8 mouse cellular contexts compared by ENCODE assay signal in genomic region chr13:49216808-49217561, GRCm38 (mm10). TPM values are rescaled to one million over a fixed set of nuclear protein-coding genes. Genes with fewer than 3 reads are reported as not detected.
DNase-seq lines count a peak whose midpoint lies in the region; ATAC-seq and TF ChIP-seq lines count a peak whose summit lies in the region.
"Had no signal": no experiment of that assay in that cellular context is flagged by ENCODE, and none has a peak within 500 bp of the region (broad histone marks: within the 10 kb centered on the region; RNA-seq: fewer than 3 reads in every experiment).

No protein-coding gene starts in this region.

- 55% methylated on average over 9 of the region's 9 CpGs for WGBS in heart, embryonic 16.5 days
- 65% methylated on average over 9 of the region's 9 CpGs for WGBS in liver, embryonic 12.5 days (ENCODE audit: insufficient replicate concordance)
- WGBS in cerebellum, adult 2 months = 74% methylated on average over 9 of the region's 9 CpGs

- H3K27ac ChIP-seq in heart, embryonic 16.5 days (ENCODE audit: low read length) = peak overlapping the region; percentile 95; the same call in 1 of the 2 replicates
- H3K27ac ChIP-seq in CH12.LX (ENCODE audit: insufficient read depth, low read depth) = no peak overlapping the region
- H3K27ac ChIP-seq in MEL (ENCODE audit: control insufficient read depth, low read depth, low read length) = no peak overlapping the region
- no peak overlapping the region for H3K27ac ChIP-seq in liver, embryonic 12.5 days
- H3K27ac ChIP-seq in cerebellum, adult 2 months (ENCODE audit: insufficient read depth, low read length) = no peak overlapping the region

- H3K79me2 ChIP-seq in CH12.LX (replicated peaks; ENCODE audit: control insufficient read depth, extremely low read depth, insufficient read depth, poor library complexity, severe bottlenecking) = no peaks in the 10 kb centered on the region
- no peaks in the 10 kb centered on the region; the same call in 1 of the 2 replicates for H3K79me2 ChIP-seq in MEL (ENCODE audit: control insufficient read depth, insufficient read depth, low read length, poor library complexity)

- 0 out of 2 replicates have a peak, but pooled peaks cover 3% of the 10 kb centered on the region for H3K9me3 ChIP-seq in heart, embryonic 16.5 days (replicated peaks; ENCODE audit: control insufficient read depth, low read length)
- peaks cover 5% of the 10 kb centered on the region for H3K9me3 ChIP-seq in CH12.LX (replicated peaks; ENCODE audit: low read length)
- H3K9me3 ChIP-seq in MEL (replicated peaks; ENCODE audit: insufficient read depth, low read length) = no peaks in the 10 kb centered on the region
- no peaks in the 10 kb centered on the region for H3K9me3 ChIP-seq in liver, embryonic 12.5 days (replicated peaks)

- dilution Hi-C loops in CH12.LX (cut with MboI; ENCODE audit: extremely low pct_ligation_motif_present, extremely low pct_unique_long_range_greater_than_20kb, low sequenced_read_pairs) = no loop called here

- TF ChIP-seq RAD21 in CH12.LX (IDR thresholded peaks at IDR 0.05; ENCODE audit: low read depth, low read length) = no peak
- TF ChIP-seq RAD21 in MEL (IDR thresholded peaks at IDR 0.05; ENCODE audit: low read depth, low read length) = no peak

- H3K36me3 ChIP-seq in heart, embryonic 16.5 days (ENCODE audit: control insufficient read depth, insufficient read depth) = no peaks in the 10 kb centered on the region
- H3K36me3 ChIP-seq in CH12.LX (replicated peaks in 1 of 2; ENCODE audit: control insufficient read depth in 1 of 2, insufficient read depth in 1 of 2, low read length in 1 of 2) (no peaks in the 10 kb centered on the region), MEL (ENCODE audit: control insufficient read depth in 1 of 2, insufficient read depth in 2 of 2, low read length in 2 of 2) (peaks cover 0 to 4% of the 10 kb centered on the region in 2 experiments; a peak in 1 of 4 replicates)
- H3K36me3 ChIP-seq in liver, embryonic 12.5 days = no peaks in the 10 kb centered on the region

- TF ChIP-seq POLR2A in CH12.LX (IDR thresholded peaks at IDR 0.05; ENCODE audit: low read depth, low read length) = no peak
- TF ChIP-seq POLR2A in MEL (IDR thresholded peaks at IDR 0.05; ENCODE audit: control insufficient read depth in 1 of 2, insufficient read depth in 1 of 2, low read depth in 1 of 2, low read length in 2 of 2, poor library complexity in 1 of 2) = no peak
- TF ChIP-seq POLR2A in cerebellum, adult 2 months (IDR thresholded peaks at IDR 0.05; ENCODE audit: borderline replicate concordance, insufficient read depth, low read length) = no peak

- H3K4me3 ChIP-seq in heart, embryonic 16.5 days (ENCODE audit: low read length) = no peak overlapping the region
- H3K4me3 ChIP-seq in CH12.LX (replicated peaks in 1 of 3; ENCODE audit: low read depth in 2 of 3, low read length in 2 of 3, poor library complexity in 1 of 3) (no peak overlapping the region), MEL (ENCODE audit: control insufficient read depth in 1 of 2, insufficient read depth in 1 of 2, low read depth in 2 of 2, low read length in 2 of 2) (peak overlapping the region in 1 of 2 experiments; percentile 66; a peak in 2 of 4 replicates)
- H3K4me3 ChIP-seq in liver, embryonic 12.5 days = peak overlapping the region; percentile 70
- H3K4me3 ChIP-seq in cerebellum, adult 2 months (replicated peaks; ENCODE audit: insufficient read depth, low read depth, low read length) = no peak overlapping the region

- H3K9ac ChIP-seq in heart, embryonic 16.5 days (ENCODE audit: low read length) = peak overlapping the region; percentile 95
- H3K9ac ChIP-seq in CH12.LX (ENCODE audit: insufficient read depth, low read depth) (no peak overlapping the region), MEL (ENCODE audit: control insufficient read depth, low read depth, low read length, poor library complexity, severe bottlenecking) (peak overlapping the region; percentile 76; the same call in 1 of the 2 replicates)
- no peak overlapping the region for H3K9ac ChIP-seq in liver, embryonic 12.5 days

- peaks cover 35% of the 10 kb centered on the region for H3K4me1 ChIP-seq in heart, embryonic 16.5 days (ENCODE audit: control insufficient read depth, insufficient read depth, low read length)
- peaks cover 0 to 21% of the 10 kb centered on the region in 2 experiments; a peak in 2 of 4 replicates for H3K4me1 ChIP-seq in CH12.LX (ENCODE audit: control insufficient read depth in 1 of 2, insufficient read depth in 2 of 2)
- peaks cover 0 to 15% of the 10 kb centered on the region in 2 experiments; a peak in 3 of 4 replicates for H3K4me1 ChIP-seq in MEL (ENCODE audit: control insufficient read depth in 1 of 2, insufficient read depth in 2 of 2, low read length in 2 of 2)
- peaks cover 37% of the 10 kb centered on the region for H3K4me1 ChIP-seq in liver, embryonic 12.5 days
- peaks cover 23% of the 10 kb centered on the region for H3K4me1 ChIP-seq in cerebellum, adult 2 months (ENCODE audit: control insufficient read depth, insufficient read depth, low read length)

- in situ Hi-C loops in CH12.LX (cut with MboI; ENCODE audit: low pct_ligation_motif_present, low pct_unique_long_range_greater_than_20kb, low sequenced_read_pairs) = no loop called here

- TF ChIP-seq EP300 in CH12.LX (IDR thresholded peaks at IDR 0.05; ENCODE audit: low read length) (no peak), MEL (IDR thresholded peaks at IDR 0.05; ENCODE audit: low read depth in 1 of 2, low read length in 2 of 2) (no peak)

- H3K27me3 ChIP-seq in heart, embryonic 16.5 days (ENCODE audit: control insufficient read depth, insufficient read depth, low read length) = no peaks in the 10 kb centered on the region
- H3K27me3 ChIP-seq in CH12.LX (replicated peaks) = peaks cover 32% of the 10 kb centered on the region
- no peaks in the 10 kb centered on the region for H3K27me3 ChIP-seq in MEL (ENCODE audit: control insufficient read depth in 1 of 2, insufficient read depth in 2 of 2, low read length in 2 of 2)
- H3K27me3 ChIP-seq in liver, embryonic 12.5 days (replicated peaks) = peaks cover 21% of the 10 kb centered on the region
- no peaks in the 10 kb centered on the region; the same call in 1 of the 2 replicates for H3K27me3 ChIP-seq in cerebellum, adult 2 months (ENCODE audit: control insufficient read depth, insufficient read depth, low read length)

- no peak for ATAC-seq in heart, embryonic 16.5 days (replicated peaks; ENCODE audit: extremely low read depth, insufficient read depth, low FRiP score)
- no peak for ATAC-seq in liver, embryonic 12.5 days

- TF ChIP-seq CTCF in CH12.LX (conservative IDR thresholded peaks at IDR 0.05 in 1 of 2, IDR thresholded peaks at IDR 0.05 in 1 of 2; ENCODE audit: low read depth in 2 of 2, low read length in 2 of 2) = no peak
- no peak for TF ChIP-seq CTCF in MEL (IDR thresholded peaks at IDR 0.05 in 2 of 3, conservative IDR thresholded peaks at IDR 0.05 in 1 of 3; ENCODE audit: control insufficient read depth in 1 of 3, insufficient read depth in 1 of 3, low read depth in 2 of 3, low read length in 3 of 3, poor library complexity in 1 of 3, severe bottlenecking in 1 of 3)
- TF ChIP-seq CTCF in cerebellum, adult 2 months (IDR thresholded peaks at IDR 0.05; ENCODE audit: borderline replicate concordance, insufficient read depth, low read depth, low read length) = no peak

- H3K4me2 ChIP-seq in heart, embryonic 16.5 days (ENCODE audit: low read depth, low read length) = peak overlapping the region; percentile 76
- peak overlapping the region; percentile 63; the same call in 1 of the 2 replicates for H3K4me2 ChIP-seq in CH12.LX (ENCODE audit: insufficient read depth, low read depth, poor library complexity, severe bottlenecking)
- H3K4me2 ChIP-seq in liver, embryonic 12.5 days = peak overlapping the region; percentile 99

- no peak for DNase-seq in heart, adult 18-20 months
- DNase-seq in CH12.LX (ENCODE audit: extremely low read depth) = no peak
- no peak for DNase-seq in MEL (ENCODE audit: low read depth, low spot score)
- DNase-seq in cerebellum, adult 2 months = no peak
- no peak for DNase-seq in layer of hippocampus, adult 11-12 months (ENCODE audit: low spot score)
- DNase-seq: gastrocnemius, postnatal 10 days had no signal

RNA-seq across cellular contexts. Expression of gene Card19, which starts 1.1 kb away (rescaled TPM):
- 143 and 144 TPM in 2 replicates for polyA plus RNA-seq in heart, embryonic 16.5 days (2015; fragmentation: Nextera tagmentation; extraction: Ambion mirVana)
- total RNA-seq in heart, adult 18-20 months (2021) = 100 to 1,000 TPM; 145 to 150 TPM
- total RNA-seq in CH12.LX (2012; rRNA removed) = 4.9 and 5.2 TPM in 2 replicates
- total RNA-seq in CH12.LX (2014; rRNA removed) = 3.8 and 3.9 TPM in 2 replicates
- 5.7 and 9.3 TPM in 2 replicates for polyA plus RNA-seq in CH12.LX (2012; ENCODE audit: insufficient read length, low read depth)
- total RNA-seq in MEL (2012; rRNA removed) = 14.5 and 15.8 TPM in 2 replicates
- polyA plus RNA-seq in MEL (2012; ENCODE audit: insufficient read depth in 1 of 2, insufficient read length in 2 of 2, low read depth in 1 of 2, low replicate concordance in 2 of 2, missing spikeins in 1 of 2) = 10 to 100 TPM in 1 of 2 experiments, not detected in 1; 51.8 TPM
- polyA plus RNA-seq in liver, embryonic 12.5 days (2016; fragmentation: Nextera tagmentation; extraction: Ambion mirVana) = 16.5 and 17.0 TPM in 2 replicates
- polyA plus RNA-seq in cerebellum, adult 2 months (2012; rRNA removed) = 53.3 and 57.1 TPM in 2 replicates

RNA-seq across cellular contexts. Expression of gene Ninj1, which starts 29.7 kb away (rescaled TPM):
- 78.8 and 84.5 TPM in 2 replicates for polyA plus RNA-seq in heart, embryonic 16.5 days (2015; fragmentation: Nextera tagmentation; extraction: Ambion mirVana)
- 100 to 1,000 TPM; 122 to 123 TPM for total RNA-seq in heart, adult 18-20 months (2021)
- total RNA-seq in CH12.LX (2012; rRNA removed) = 12.7 and 14.2 TPM in 2 replicates
- 18.8 and 21.2 TPM in 2 replicates for total RNA-seq in CH12.LX (2014; rRNA removed)
- 24.9 and 25.2 TPM in 2 replicates for polyA plus RNA-seq in CH12.LX (2012; ENCODE audit: insufficient read length, low read depth)
- total RNA-seq in MEL (2012; rRNA removed) = 23.2 and 30.5 TPM in 2 replicates
- polyA plus RNA-seq in MEL (2012; ENCODE audit: insufficient read depth in 1 of 2, insufficient read length in 2 of 2, low read depth in 1 of 2, low replicate concordance in 2 of 2, missing spikeins in 1 of 2) = 10 to 100 TPM in 1 of 2 experiments, not detected in 1; 69.8 TPM
- 41.5 and 42.6 TPM in 2 replicates for polyA plus RNA-seq in liver, embryonic 12.5 days (2016; fragmentation: Nextera tagmentation; extraction: Ambion mirVana)
- 87.5 and 91.1 TPM in 2 replicates for polyA plus RNA-seq in cerebellum, adult 2 months (2012; rRNA removed)

RNA-seq across cellular contexts. Expression of gene Susd3, which starts 31.5 kb away (rescaled TPM):
- 1.4 and 1.8 TPM in 2 replicates for polyA plus RNA-seq in heart, embryonic 16.5 days (2015; fragmentation: Nextera tagmentation; extraction: Ambion mirVana)
- total RNA-seq in heart, adult 18-20 months (2021) = 1 to 10 TPM in 1 of 2 experiments, under 1 TPM in 1; 0.55 to 1.3 TPM
- total RNA-seq in CH12.LX (2012; rRNA removed) (7.7 and 12.0 TPM in 2 replicates), CH12.LX (2014; rRNA removed) (19.0 and 24.2 TPM in 2 replicates), MEL (2012; rRNA removed) (12.5 and 16.2 TPM in 2 replicates)
- polyA plus RNA-seq in CH12.LX (2012; ENCODE audit: insufficient read length, low read depth) (6.0 and 8.2 TPM in 2 replicates), MEL (2012; ENCODE audit: insufficient read depth in 1 of 2, insufficient read length in 2 of 2, low read depth in 1 of 2, low replicate concordance in 2 of 2, missing spikeins in 1 of 2) (10 to 100 TPM in 1 of 2 experiments, not detected in 1; 10.8 TPM)
- 2.4 and 2.5 TPM in 2 replicates for polyA plus RNA-seq in liver, embryonic 12.5 days (2016; fragmentation: Nextera tagmentation; extraction: Ambion mirVana)
- 1.1 and 1.2 TPM in 2 replicates for polyA plus RNA-seq in cerebellum, adult 2 months (2012; rRNA removed)

Comparison
In these comparisons a context has a peak if more than half of its experiments do, and no peak if none do; other contexts are left out.
1. H3K9ac ChIP-seq: peak in heart, embryonic 16.5 days (single experiment) and MEL (single experiment); none in CH12.LX (single experiment) and liver, embryonic 12.5 days (single experiment).
2. Peak in every context shown above with its lines, with median percentiles within 50 percentile points of each other: H3K4me2 ChIP-seq.